Mouse (Mus musculus): ENCODE results near the gene Cyp4f18. TPM values are rescaled to one million over a fixed set of nuclear protein-coding genes. Genes with fewer than 3 reads are reported as not detected.
A peak's percentile ranks its signal among the peaks of the same experiment; 100 is the strongest.
"Not testable (repeated sequence)": the region's sequence is repeated elsewhere in the genome, so short reads cannot be mapped to it uniquely, and the experiment has no call there.

The Cyp4f18 gene
- total RNA-seq, 2 experiments from 2014 or later = not detected

DNA sequence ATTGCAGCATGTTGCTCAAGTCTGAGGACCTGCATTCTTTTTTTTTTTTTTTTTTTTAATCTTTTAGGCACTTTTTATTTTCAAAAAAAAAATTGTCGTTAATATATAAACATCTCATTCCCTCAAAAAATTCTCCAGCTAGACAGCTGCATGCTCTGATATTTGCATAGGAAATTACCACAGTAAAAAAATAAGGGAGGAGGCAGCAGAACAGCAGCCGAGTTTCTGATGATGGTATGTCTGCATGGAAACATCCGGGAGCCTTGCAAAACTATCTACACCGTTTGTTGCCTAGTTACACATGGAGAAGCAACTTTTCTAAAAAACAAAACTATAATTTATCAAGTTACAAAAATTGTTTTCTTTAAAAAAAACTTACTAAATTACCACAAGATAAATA lies 28.0 kb downstream of the Cyp4f18 start:
- no peak for DNase-seq (ENCODE audit: low spot score in 2 of 2)

GRCm38 (mm10) chr8:71981032-71981431 lies 28.4 kb downstream of the Cyp4f18 start:
- no peak for DNase-seq (ENCODE audit: low spot score in 2 of 2)

- DNase-seq (ENCODE audit: low spot score in 2 of 2) = no peak
Measured at GRCm38 (mm10) chr8:71974211-71974610, 35.2 kb downstream of the Cyp4f18 start.

DNA sequence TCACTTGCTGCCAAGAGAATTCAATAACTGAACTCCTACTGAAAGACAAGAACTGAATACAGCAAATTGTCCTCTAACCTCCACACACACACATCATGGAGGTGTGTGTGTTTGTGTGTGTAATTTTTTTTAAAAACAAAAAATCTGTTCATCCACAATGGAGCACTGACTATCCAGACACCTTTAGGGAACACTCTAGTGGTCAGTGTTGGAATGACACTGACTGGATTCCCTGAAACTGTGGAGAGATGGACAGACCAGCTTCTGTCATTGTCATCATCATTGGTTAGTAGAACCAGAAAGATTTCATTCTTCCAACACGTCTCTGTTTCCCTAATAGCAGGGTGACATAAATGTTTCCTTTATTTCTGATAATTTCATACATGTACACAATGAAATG lies 37.5 kb downstream of the Cyp4f18 start:
- peak in 1 of 2 experiments; percentile 19 for DNase-seq (ENCODE audit: low spot score in 2 of 2)

GRCm38 (mm10) chr8:71968636-71969035 lies 40.8 kb downstream of the Cyp4f18 start:
- no peak for DNase-seq (ENCODE audit: low spot score in 2 of 2)

GRCm38 (mm10) chr8:71968100-71968499 lies 41.3 kb downstream of the Cyp4f18 start:
- DNase-seq (ENCODE audit: low spot score in 2 of 2) = no peak

DNA sequence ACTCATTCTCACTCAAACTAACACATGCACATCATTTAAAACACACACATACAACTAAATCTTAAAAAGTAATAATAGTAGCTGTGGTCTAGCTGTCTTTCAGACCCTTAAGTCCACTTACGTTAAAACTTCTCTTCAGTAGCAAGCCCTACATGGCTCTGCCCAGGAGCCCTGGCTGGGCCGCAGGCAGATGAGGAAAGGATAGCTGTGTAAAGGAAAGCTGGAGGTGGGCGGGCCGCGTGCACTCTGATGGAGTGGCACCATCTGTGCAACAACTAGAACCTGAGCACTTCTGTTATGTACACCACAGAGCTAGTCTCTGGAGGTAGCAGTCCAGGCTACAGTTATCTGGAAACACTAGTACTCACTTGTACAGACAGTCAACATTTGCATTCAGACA lies 42.2 kb downstream of the Cyp4f18 start:
- DNase-seq (ENCODE audit: low spot score in 2 of 2) = no peak

DNA sequence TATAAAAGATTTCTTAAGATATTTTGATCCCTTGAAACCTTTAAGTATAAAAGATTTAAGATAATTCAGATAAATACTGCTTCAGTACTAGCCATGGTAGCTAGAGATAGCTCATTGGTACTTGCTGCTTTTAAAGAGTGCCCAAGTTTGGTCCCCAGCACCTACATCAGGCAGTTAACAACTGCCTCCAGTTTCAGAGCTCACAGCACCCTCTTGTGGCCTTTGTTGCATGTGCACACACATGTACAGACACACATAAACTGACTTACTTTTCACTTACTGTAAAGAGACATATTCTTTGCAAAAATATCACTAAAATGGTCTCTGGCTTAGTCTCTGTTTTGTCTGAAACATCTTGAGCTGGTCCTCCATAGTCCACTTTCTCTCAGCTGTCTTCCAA lies 43.0 kb downstream of the Cyp4f18 start:
- no peak for DNase-seq (ENCODE audit: low spot score in 2 of 2)

DNA sequence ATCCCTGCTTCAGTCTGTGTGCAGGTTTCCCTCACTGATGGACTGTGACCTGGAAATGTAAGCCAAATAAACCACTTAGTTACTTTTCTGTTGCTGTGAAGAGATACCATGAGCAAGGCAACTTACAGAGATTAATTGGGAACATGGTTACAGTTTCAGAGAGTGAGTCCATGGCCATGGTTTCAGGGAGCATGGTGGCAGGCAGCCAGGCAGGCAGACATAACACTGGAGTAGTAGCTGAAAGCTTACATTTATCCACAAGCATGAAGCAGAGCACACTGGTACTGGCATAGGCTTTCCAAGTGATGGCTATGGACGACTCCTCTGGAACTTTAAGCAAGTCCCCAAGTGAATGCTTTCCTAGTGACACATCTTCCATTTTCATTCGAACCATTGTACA lies 44.3 kb downstream of the Cyp4f18 start:
- DNase-seq (ENCODE audit: low spot score in 2 of 2) = no peak

GRCm38 (mm10) chr8:71964051-71964450 lies 45.4 kb downstream of the Cyp4f18 start:
- DNase-seq (ENCODE audit: low spot score in 2 of 2) = no peak

- no peak for DNase-seq (ENCODE audit: low spot score in 2 of 2)
Measured at GRCm38 (mm10) chr8:71961796-71962195, 47.6 kb downstream of the Cyp4f18 start.

- no peak for DNase-seq (ENCODE audit: low spot score in 2 of 2)
Measured at GRCm38 (mm10) chr8:71960483-71960882, 48.9 kb downstream of the Cyp4f18 start.

DNA sequence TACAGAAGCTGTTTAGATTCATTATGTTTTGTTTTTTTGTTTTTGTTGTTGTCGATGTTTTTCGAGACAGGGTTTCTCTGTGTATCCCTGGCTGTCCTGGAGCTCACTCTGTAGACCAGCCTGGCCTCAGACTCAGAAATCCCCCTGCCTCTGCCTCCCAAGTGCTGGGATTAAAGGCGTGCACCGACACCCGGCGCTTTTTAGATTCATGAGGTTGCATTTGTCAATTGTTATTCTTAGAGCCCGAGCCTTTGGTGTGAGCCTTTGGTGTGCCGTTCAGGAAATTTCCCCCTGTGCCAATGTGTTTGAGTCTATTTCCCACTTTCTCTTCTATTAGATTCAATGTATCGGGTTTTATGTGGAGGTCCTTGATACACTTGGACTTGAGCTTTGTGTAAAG lies 54.8 kb downstream of the Cyp4f18 start:
- DNase-seq (ENCODE audit: low spot score in 2 of 2) = no peak

- DNase-seq (ENCODE audit: low spot score in 2 of 2) = not testable (repeated sequence)
Measured at GRCm38 (mm10) chr8:71952961-71953700, 56.3 kb downstream of the Cyp4f18 start.

GRCm38 (mm10) chr8:71952489-71952888 lies 56.9 kb downstream of the Cyp4f18 start:
- DNase-seq (ENCODE audit: low spot score in 2 of 2) = no peak

DNA sequence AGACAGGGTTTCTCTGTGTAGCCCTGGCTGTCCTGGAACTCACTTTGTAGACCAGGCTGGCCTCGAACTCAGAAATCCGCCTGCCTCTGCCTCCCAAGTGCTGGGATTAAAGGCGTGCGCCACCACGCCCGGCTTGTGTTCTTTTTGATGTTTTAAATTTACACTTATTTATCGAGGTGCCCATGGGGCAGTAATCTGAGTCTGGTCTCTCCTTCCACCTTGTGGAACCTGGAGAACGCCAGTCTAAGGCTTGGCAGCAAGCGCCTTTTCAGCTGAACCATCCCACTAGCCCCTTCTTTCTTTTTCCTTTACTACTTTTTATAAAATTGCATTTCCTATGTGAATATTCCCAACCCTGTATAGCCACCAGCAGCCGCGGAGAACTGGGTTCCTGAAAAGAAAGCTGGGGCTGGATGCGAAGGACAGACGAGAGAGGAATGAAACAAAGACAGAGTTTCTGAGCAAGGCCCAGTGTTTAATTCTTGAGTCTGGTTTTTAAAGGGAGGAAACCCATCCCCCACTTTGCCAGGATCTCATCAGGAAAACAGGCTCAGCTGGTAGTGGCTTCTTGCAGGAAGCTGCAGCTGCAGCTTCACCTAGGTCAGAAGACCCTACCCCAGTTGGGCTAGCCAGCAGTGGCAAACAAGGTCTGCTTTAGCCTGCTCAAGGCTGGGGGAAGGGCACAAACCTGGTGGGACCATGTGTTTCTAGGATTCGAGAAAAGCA lies 57.8 kb downstream of the Cyp4f18 start:
- DNase-seq (ENCODE audit: low spot score in 2 of 2) = no peak

- peak; percentile 99 for DNase-seq (ENCODE audit: low spot score in 2 of 2)
Measured at GRCm38 (mm10) chr8:71950482-71951221, 58.8 kb downstream of the Cyp4f18 start, which contains the start of gene Zfp961. Gene Zfp961 (plus strand): TSS chr8:71951038.

DNA sequence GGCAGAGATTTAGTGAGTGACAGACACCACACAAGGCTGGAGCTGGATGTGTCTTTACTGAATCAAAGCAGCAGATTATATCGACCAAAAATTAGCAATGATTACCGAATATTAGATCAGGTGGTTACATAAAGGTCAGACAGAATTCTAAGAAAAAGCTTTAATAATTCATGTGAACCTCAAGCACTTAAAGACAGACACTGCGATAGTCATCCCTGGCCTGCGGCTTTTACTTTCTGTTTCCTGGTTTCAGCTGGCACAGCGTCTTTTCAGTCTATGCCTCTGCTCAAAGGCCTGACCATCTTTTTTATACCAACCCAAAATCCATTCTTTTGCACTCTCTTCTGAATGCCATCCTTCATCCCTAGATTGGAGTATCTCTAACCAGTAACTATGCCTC lies 60.8 kb downstream of the Cyp4f18 start:
- DNase-seq (ENCODE audit: low spot score in 2 of 2) = no peak

DNA sequence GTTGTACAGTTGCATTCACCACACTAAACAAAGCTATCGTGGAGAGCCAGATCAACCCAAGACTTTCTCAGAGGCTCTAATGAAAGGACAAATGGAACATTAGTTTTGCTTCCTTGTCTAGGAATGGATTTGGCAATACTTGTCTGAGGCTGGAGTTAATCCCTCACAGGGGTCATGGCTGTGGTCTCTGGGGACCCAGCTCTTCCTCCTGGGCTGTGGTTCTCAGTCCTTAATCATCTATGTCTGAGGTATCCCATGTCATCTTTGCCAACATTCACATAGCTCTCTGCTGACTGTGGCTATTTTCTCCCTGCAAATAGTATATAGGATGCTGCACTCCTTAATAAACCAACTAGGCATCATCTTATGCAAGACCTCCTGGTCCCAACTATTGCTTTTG lies 67.7 kb downstream of the Cyp4f18 start:
- no peak for DNase-seq (ENCODE audit: low spot score in 2 of 2)

DNA sequence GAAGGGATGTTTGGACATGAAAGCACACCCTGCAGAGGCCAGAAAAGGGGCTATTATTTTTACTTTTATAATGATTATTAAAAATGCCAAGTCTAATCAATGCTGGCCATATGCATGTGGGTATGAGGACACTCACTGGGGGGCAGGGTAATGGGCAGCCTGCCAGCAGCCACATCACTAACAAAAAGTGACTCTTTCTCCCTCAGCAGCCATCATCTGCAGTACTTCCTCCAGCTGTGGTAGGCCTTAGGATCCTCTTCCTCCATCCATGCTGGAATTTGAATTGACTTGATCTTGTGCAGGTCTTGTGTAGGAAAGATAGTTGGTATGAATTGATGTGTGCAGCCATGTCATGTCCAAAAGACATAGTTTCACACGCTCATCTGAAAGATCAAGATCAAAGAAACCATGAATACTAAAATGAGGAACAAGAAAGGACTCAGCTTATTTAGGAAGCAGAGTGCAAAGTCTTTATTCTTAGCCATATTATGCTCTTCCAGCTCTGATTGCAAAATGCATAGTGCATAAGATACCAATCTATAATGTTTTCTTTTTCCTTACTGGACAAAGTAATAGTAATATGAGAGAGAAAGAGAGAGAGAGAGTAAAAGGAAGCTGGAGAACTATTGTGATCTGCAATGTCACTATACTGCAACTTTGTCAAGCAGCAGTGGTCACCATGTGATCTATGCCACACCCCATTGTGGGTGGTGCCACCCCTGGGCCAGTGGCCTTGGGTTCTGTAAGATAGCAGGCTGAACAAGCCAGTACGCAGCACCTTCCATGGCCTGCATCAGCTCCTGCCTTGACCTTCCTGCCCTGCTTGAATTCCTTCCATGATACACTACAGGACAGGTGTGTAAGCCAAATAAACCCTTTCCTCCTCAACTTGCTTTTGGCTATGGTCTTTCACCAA lies 68.9 kb downstream of the Cyp4f18 start:
- no peak for DNase-seq (ENCODE audit: low spot score in 2 of 2)

Measured in layer of hippocampus, postnatal 14 days (tissue).